Mouse (Mus musculus) forebrain, embryonic 13.5 days (tissue): ENCODE results near the gene C130060K24Rik. TPM values are rescaled to one million over a fixed set of nuclear protein-coding genes. Genes with fewer than 3 reads are reported as not detected.

ENCODE experiments used
- ATAC-seq: fragments of 200-750 bp; cut with Nextera tagmentation; 2 replicates; pipeline ENCODE4 v1.8.0; 2017
- H3K27ac ChIP-seq: fragments of 300-500 bp; sonication (generic); 2 replicates; pipeline ENCODE4 v1.5.1; 2015; ENCODE audit warnings: inconsistent platforms, mild to moderate bottlenecking, moderate library complexity
- H3K27me3 ChIP-seq: fragments of 300-500 bp; sonication (generic); 2 replicates; pipeline ENCODE4 v1.6.1; 2015; ENCODE audit warnings: mild to moderate bottlenecking, inconsistent platforms
- H3K36me3 ChIP-seq: fragments of 300-500 bp; sonication (generic); 2 replicates; pipeline ENCODE4 v1.6.1; 2015; ENCODE audit warnings: mild to moderate bottlenecking, inconsistent platforms; ENCODE audit not compliant: poor library complexity, severe bottlenecking
- H3K4me1 ChIP-seq: fragments of 300-500 bp; sonication (generic); 2 replicates; pipeline ENCODE4 v1.6.1; 2015; ENCODE audit warnings: inconsistent platforms
- H3K4me2 ChIP-seq: fragments of 300-500 bp; sonication (generic); 2 replicates; pipeline ENCODE4 v1.6.1; 2015; ENCODE audit warnings: inconsistent platforms, mild to moderate bottlenecking, moderate library complexity
- H3K4me3 ChIP-seq: fragments of 300-500 bp; sonication (generic); 2 replicates; pipeline ENCODE4 v1.5.1; 2015; ENCODE audit warnings: mild to moderate bottlenecking, inconsistent platforms
- H3K9ac ChIP-seq: fragments of 300-500 bp; sonication (generic); 2 replicates; pipeline ENCODE4 v1.6.1; 2015; ENCODE audit warnings: mild to moderate bottlenecking, inconsistent platforms
- H3K9me3 ChIP-seq: fragments of 300-500 bp; sonication (generic); replicated peaks from 2 replicates; pipeline ENCODE4 v1.6.1; 2016; ENCODE audit warnings: inconsistent platforms
- WGBS: fragments of 180-500 bp; shearing (Covaris S2); methylation state at CpG from one replicate; pipeline ENCODE4 v1.1.7; 2015; 5-methylcytosine and 5-hydroxymethylcytosine counted together
- polyA plus RNA-seq: library from polyadenylated mRNA; unstranded; fragments of >200 nt; fragmentation: Nextera tagmentation; extraction: Ambion mirVana; gene quantifications from 2 replicates; pipeline ENCODE4 v1.2.1, GENCODE M21; 2015

C130060K24Rik gene
- polyA plus RNA-seq, 1 experiment from 2014 or later: 1.7 TPM

- Histone ChIP-seq H3K4me3 (no peak overlapping the region), H3K4me1 (no peaks in the 10 kb centered on the region), H3K9ac (no peak overlapping the region), H3K4me2 (no peak overlapping the region), H3K36me3 (no peaks in the 10 kb centered on the region), H3K27me3 (no peaks in the 10 kb centered on the region), H3K27ac (no peak overlapping the region), H3K9me3 (no peaks in the 10 kb centered on the region)
- ATAC-seq: no peak
- 91% methylated on average over 1 of the region's 1 CpGs for whole genome bisulfite sequencing
These were observed 84.4 kb downstream of the C130060K24Rik start for GRCm38 (mm10) chr6:65465294-65465693.

DNA sequence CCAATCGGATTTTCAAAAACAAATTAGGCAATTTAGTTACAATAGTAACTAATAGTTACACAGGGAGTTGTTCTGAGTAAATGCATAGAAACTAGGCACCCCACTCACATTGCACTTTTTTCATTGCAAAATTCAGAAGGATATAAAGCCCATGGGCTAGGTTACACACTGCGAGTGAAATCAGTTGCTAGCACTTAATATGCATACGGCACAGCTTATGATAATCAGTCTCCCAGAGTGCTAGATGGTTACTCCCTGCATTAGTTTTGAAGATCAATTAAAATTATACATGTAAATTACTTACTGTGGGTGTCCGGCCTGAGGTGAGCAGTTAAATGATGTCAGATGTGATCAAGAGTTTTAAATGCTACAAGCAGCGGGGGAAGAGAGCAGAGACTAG lies 89.4 kb downstream of the C130060K24Rik start:
- WGBS: 78% methylated on average over 5 of the region's 5 CpGs
- Histone ChIP-seq H3K9ac (no peak overlapping the region), H3K36me3 (no peaks in the 10 kb centered on the region), H3K4me1 (no peaks in the 10 kb centered on the region), H3K4me3 (no peak overlapping the region), H3K27ac (no peak overlapping the region), H3K4me2 (no peak overlapping the region), H3K27me3 (no peaks in the 10 kb centered on the region), H3K9me3 (no peaks in the 10 kb centered on the region)
- ATAC-seq: peak; percentile 53; the same call in 1 of the 2 replicates

GRCm38 (mm10) chr6:65472455-65472854 lies 91.5 kb downstream of the C130060K24Rik start:
- H3K27me3 ChIP-seq: no peaks in the 10 kb centered on the region
- H3K4me3 ChIP-seq: no peak overlapping the region
- no peak overlapping the region for H3K9ac ChIP-seq
- no peak overlapping the region for H3K4me2 ChIP-seq
- H3K9me3 ChIP-seq: no peaks in the 10 kb centered on the region
- no peak for ATAC-seq
- WGBS: 92% methylated on average over 7 of the region's 7 CpGs
- no peaks in the 10 kb centered on the region for H3K36me3 ChIP-seq
- H3K27ac ChIP-seq: no peak overlapping the region
- H3K4me1 ChIP-seq: no peaks in the 10 kb centered on the region

DNA sequence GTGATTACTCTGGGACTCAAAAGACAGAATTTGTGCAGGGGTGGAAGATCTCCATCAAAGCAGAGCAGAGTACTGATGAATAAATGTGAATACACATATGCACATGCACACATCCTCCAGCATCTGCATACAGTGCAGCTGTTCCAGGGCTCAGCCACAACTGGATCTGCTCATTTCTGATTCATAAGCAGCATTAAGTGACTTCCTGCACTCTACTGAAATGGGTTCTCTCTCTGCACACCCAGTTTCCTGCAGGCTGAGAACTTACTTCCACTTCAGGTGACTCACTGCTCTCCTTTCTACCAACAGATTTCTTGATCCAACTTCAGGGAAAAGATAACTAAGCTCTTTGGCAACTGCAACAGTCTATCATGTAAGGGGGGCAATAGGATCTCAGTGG lies 117.9 kb downstream of the C130060K24Rik start:
- no peaks in the 10 kb centered on the region for H3K9me3 ChIP-seq
- H3K4me3 ChIP-seq: no peak overlapping the region
- H3K4me1 ChIP-seq: no peaks in the 10 kb centered on the region
- H3K4me2 ChIP-seq: no peak overlapping the region
- H3K36me3 ChIP-seq: no peaks in the 10 kb centered on the region
- no peak overlapping the region for H3K27ac ChIP-seq
- H3K27me3 ChIP-seq: no peaks in the 10 kb centered on the region
- H3K9ac ChIP-seq: no peak overlapping the region
- ATAC-seq: no peak

Other genes with a start within 250 kb of the C130060K24Rik start
- 4.4 and 4.9 TPM in 2 replicates for gene Hpgds, start 236.2 kb upstream of the C130060K24Rik start, polyA plus RNA-seq
- gene Tnip3, start 144.2 kb downstream of the C130060K24Rik start, polyA plus RNA-seq: not detected in 2 replicates